ENCODE assay signal across 26 mouse cellular contexts in genomic region chrX:48119294-48119693, GRCm38 (mm10). TPM values are rescaled to one million over a fixed set of nuclear protein-coding genes. Genes with fewer than 3 reads are reported as not detected.
DNase-seq lines count a peak whose midpoint lies in the region; ATAC-seq and TF ChIP-seq lines count a peak whose summit lies in the region.
"Had no signal": no experiment of that assay in that cellular context is flagged by ENCODE, and none has a peak within 500 bp of the region (broad histone marks: within the 10 kb centered on the region; RNA-seq: fewer than 3 reads in every experiment).

No protein-coding gene starts in this region.

- TF ChIP-seq POLR2A in myocyte (IDR thresholded peaks at IDR 0.05; ENCODE audit: insufficient read length, low read depth): no peak

- H3K27ac ChIP-seq in midbrain, embryonic 11.5 days (ENCODE audit: low read depth, low read length): no peak overlapping the region
- H3K27ac ChIP-seq: embryonic facial prominence, embryonic 12.5 days; embryonic facial prominence, embryonic 15.5 days; gastrocnemius, adult 2 months; heart, adult 2 months; heart, embryonic 10.5 days; heart, embryonic 13.5 days; hindbrain, embryonic 13.5 days; intestine, embryonic 15.5 days had no signal

- H3K36me3 ChIP-seq in myocyte (ENCODE audit: control insufficient read depth, insufficient read depth): no peaks in the 10 kb centered on the region
- no peaks in the 10 kb centered on the region for H3K36me3 ChIP-seq in midbrain, embryonic 11.5 days (ENCODE audit: control insufficient read depth, insufficient read depth, low read length)
- H3K36me3 ChIP-seq: embryonic facial prominence, embryonic 12.5 days; embryonic facial prominence, embryonic 15.5 days; heart, embryonic 10.5 days; heart, embryonic 13.5 days; hindbrain, embryonic 13.5 days; intestine, embryonic 15.5 days had no signal

- no peak overlapping the region for H3ac ChIP-seq in myocyte (ENCODE audit: control insufficient read depth, insufficient read length)

- DNase-seq in 3T3-L1 (ENCODE audit: low read depth, low spot score) (peak; percentile 10), 416B (ENCODE audit: low read depth) (peak; percentile 54), adipocyte (ENCODE audit: low spot score) (peak; percentile 23)
- no peak for DNase-seq in midbrain, embryonic 11.5 days (ENCODE audit: low spot score, missing footprints)
- no peak for DNase-seq in testis, postnatal 14 days (ENCODE audit: low spot score)
- DNase-seq: adrenal gland, postnatal 10 days; adrenal gland, postnatal 36 days; B cell, adult 2 months; cerebellum, adult 18-20 months; cerebellum, adult 9-11 months; cerebellum, postnatal 25 days; forebrain, postnatal 0 days; gastrocnemius, adult 2 months; gastrocnemius, postnatal 14 days; heart, adult 2 months had no signal

- H3K9me3 ChIP-seq in midbrain, embryonic 11.5 days (ENCODE audit: control insufficient read depth, low read length): no peaks in the 10 kb centered on the region
- H3K9me3 ChIP-seq: embryonic facial prominence, embryonic 12.5 days; embryonic facial prominence, embryonic 15.5 days; heart, embryonic 10.5 days; heart, embryonic 13.5 days; hindbrain, embryonic 13.5 days; intestine, embryonic 15.5 days had no signal

- H3K27me3 ChIP-seq in myocyte (ENCODE audit: control insufficient read depth, insufficient read depth, insufficient read length): no peaks in the 10 kb centered on the region
- no peaks in the 10 kb centered on the region for H3K27me3 ChIP-seq in midbrain, embryonic 11.5 days (ENCODE audit: control insufficient read depth, insufficient read depth, low read length)
- H3K27me3 ChIP-seq: embryonic facial prominence, embryonic 12.5 days; embryonic facial prominence, embryonic 15.5 days; hindbrain, embryonic 13.5 days; intestine, embryonic 15.5 days had no signal

- H3K9ac ChIP-seq in midbrain, embryonic 11.5 days (ENCODE audit: low read length): no peak overlapping the region
- H3K9ac ChIP-seq: embryonic facial prominence, embryonic 12.5 days; embryonic facial prominence, embryonic 15.5 days; forebrain, postnatal 0 days; heart, embryonic 13.5 days; hindbrain, embryonic 13.5 days; intestine, embryonic 15.5 days had no signal

- no peaks in the 10 kb centered on the region for H3K79me2 ChIP-seq in myocyte (ENCODE audit: control insufficient read depth, insufficient read depth)

- H3K4me1 ChIP-seq in midbrain, embryonic 11.5 days (ENCODE audit: control insufficient read depth, insufficient read depth, low read length): no peaks in the 10 kb centered on the region
- H3K4me1 ChIP-seq: embryonic facial prominence, embryonic 12.5 days; embryonic facial prominence, embryonic 15.5 days; heart, embryonic 10.5 days; heart, embryonic 13.5 days; hindbrain, embryonic 13.5 days; intestine, embryonic 15.5 days had no signal

- no peak overlapping the region for H3K4me3 ChIP-seq in myocyte
- no peak overlapping the region for H3K4me3 ChIP-seq in midbrain, embryonic 11.5 days (ENCODE audit: low read depth, low read length)
- H3K4me3 ChIP-seq: embryonic facial prominence, embryonic 12.5 days; embryonic facial prominence, embryonic 15.5 days; gastrocnemius, adult 2 months; heart, adult 2 months; heart, embryonic 10.5 days; heart, embryonic 13.5 days; hindbrain, embryonic 13.5 days; intestine, embryonic 15.5 days had no signal

- no peak for ATAC-seq in midbrain, embryonic 11.5 days (ENCODE audit: low FRiP score)
- ATAC-seq: activated CD4-positive, CD25-positive, alpha-beta regulatory T cell, adult 4 months; CD4-positive, CD25-positive, alpha-beta regulatory T cell, adult 4 months; forebrain, embryonic 14.5 days; forebrain, postnatal 0 days; hindbrain, embryonic 16.5 days; intestine, embryonic 15.5 days had no signal

- peak overlapping the region; percentile 30 for H3K4me2 ChIP-seq in myocyte (ENCODE audit: low read depth)
- no peak overlapping the region for H3K4me2 ChIP-seq in midbrain, embryonic 11.5 days
- H3K4me2 ChIP-seq: embryonic facial prominence, embryonic 12.5 days; embryonic facial prominence, embryonic 15.5 days; heart, embryonic 13.5 days; hindbrain, embryonic 13.5 days; intestine, embryonic 15.5 days had no signal

TF ChIP-seq in myocyte, 11 proteins besides CTCF, POLR2A, EP300 and RAD21:
- TF ChIP-seq TCF3 (IDR thresholded peaks at IDR 0.05; ENCODE audit: insufficient read length, low read depth) (no peak), CEBPB (IDR thresholded peaks at IDR 0.05; ENCODE audit: insufficient read depth, poor library complexity, severe bottlenecking) (peak; percentile 51; the same call in 1 of the 2 replicates)
TF ChIP-seq in myocyte: peak in this region for 1.

RNA-seq across cellular contexts. Expression of gene Xpnpep2, which starts 10.8 kb away (rescaled TPM):
- 1.0 TPM for polyA plus RNA-seq in myocyte (2012; fragmentation: generic; extraction: Trizol)
- polyA plus RNA-seq in midbrain, embryonic 11.5 days (2014; fragmentation: Nextera tagmentation; extraction: Ambion mirVana): 2.2 and 2.9 TPM in 2 replicates

RNA-seq across cellular contexts. Expression of gene Sash3, which starts 26.9 kb away (rescaled TPM):
- not detected for polyA plus RNA-seq in myocyte (2012; fragmentation: generic; extraction: Trizol)
- polyA plus RNA-seq in midbrain, embryonic 11.5 days (2014; fragmentation: Nextera tagmentation; extraction: Ambion mirVana): 1.1 and 1.2 TPM in 2 replicates

Comparison
In these comparisons a context has a peak if more than half of its experiments do, and no peak if none do; other contexts are left out.
1. DNase-seq: peak in 3T3-L1 (single experiment), 416B (single experiment) and adipocyte (single experiment); none in midbrain, embryonic 11.5 days (single experiment) and testis, postnatal 14 days (single experiment).